8 mouse cellular contexts compared by ENCODE assay signal in the genomic region with DNA sequence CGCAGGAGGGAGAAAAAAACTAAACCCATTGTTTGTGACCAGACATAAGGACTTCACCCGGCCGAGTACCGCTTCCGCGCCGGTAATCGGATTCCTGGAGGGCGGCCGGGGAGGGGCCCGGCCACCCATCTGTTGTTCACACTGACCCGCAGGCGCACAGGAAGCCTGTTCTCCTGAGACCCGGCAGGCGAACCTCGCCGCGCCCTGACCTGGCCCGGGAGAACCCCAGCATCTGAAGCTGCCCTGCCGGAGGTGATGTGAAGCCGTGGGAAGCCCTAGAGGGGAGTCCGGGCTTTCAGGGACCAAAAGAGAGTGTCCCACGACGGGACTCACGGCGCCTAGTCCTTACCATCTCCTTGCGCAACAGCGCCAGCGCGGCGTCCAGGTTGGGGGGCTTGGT. TPM values are rescaled to one million over a fixed set of nuclear protein-coding genes. Genes with fewer than 3 reads are reported as not detected.
DNase-seq lines count a peak whose midpoint lies in the region; ATAC-seq lines count a peak whose summit lies in the region.

No protein-coding gene starts in this region.

- H3K9ac ChIP-seq in forebrain, embryonic 13.5 days, result peak overlapping the region; percentile 55
- H3K9ac ChIP-seq in midbrain, embryonic 12.5 days (replicated peaks), result peak overlapping the region; percentile 12; the same call in 1 of the 2 replicates

- no peaks in the 10 kb centered on the region for H3K36me3 ChIP-seq in forebrain, embryonic 13.5 days (ENCODE audit: poor library complexity, severe bottlenecking)
- no peaks in the 10 kb centered on the region for H3K36me3 ChIP-seq in midbrain, embryonic 12.5 days

- H3K4me3 ChIP-seq in forebrain, embryonic 13.5 days, result peak overlapping the region; percentile 49
- H3K4me3 ChIP-seq in midbrain, embryonic 12.5 days, result peak overlapping the region; percentile 48

- H3K9me3 ChIP-seq in forebrain, embryonic 13.5 days (replicated peaks), result no peaks in the 10 kb centered on the region
- H3K9me3 ChIP-seq in midbrain, embryonic 12.5 days, result no peaks in the 10 kb centered on the region

- no peak overlapping the region for H3K27ac ChIP-seq in forebrain, embryonic 13.5 days
- no peak overlapping the region for H3K27ac ChIP-seq in midbrain, embryonic 12.5 days (replicated peaks)

- peak; percentile 25 for DNase-seq in thymus, postnatal 4 days
- DNase-seq in thymus, adult 18-20 months, result no peak
- no peak for DNase-seq in left cerebral cortex, adult 18-20 months (ENCODE audit: low spot score in 2 of 2)
- DNase-seq in layer of hippocampus, postnatal 36 days, result no peak
- no peak for DNase-seq in right cerebral cortex, postnatal 36 days (ENCODE audit: low spot score in 2 of 2)

- H3K4me1 ChIP-seq in forebrain, embryonic 13.5 days, result peaks cover 11% of the 10 kb centered on the region
- peaks cover 14% of the 10 kb centered on the region; the same call in 1 of the 2 replicates for H3K4me1 ChIP-seq in midbrain, embryonic 12.5 days

- H3K27me3 ChIP-seq in forebrain, embryonic 13.5 days, result peaks cover 73% of the 10 kb centered on the region
- peaks cover 61% of the 10 kb centered on the region for H3K27me3 ChIP-seq in midbrain, embryonic 12.5 days

- WGBS in forebrain, embryonic 13.5 days, result under 1% methylated on average over 30 of the region's 31 CpGs
- under 1% methylated on average over 31 of the region's 31 CpGs for WGBS in midbrain, embryonic 12.5 days

- no peak for ATAC-seq in forebrain, embryonic 13.5 days
- ATAC-seq in inflammation-experienced regulatory T-cells, adult 6 months, result peak; percentile 29
- no peak for ATAC-seq in midbrain, embryonic 12.5 days (ENCODE audit: low FRiP score, low read depth)

- peak overlapping the region; percentile 75 for H3K4me2 ChIP-seq in forebrain, embryonic 13.5 days
- peak overlapping the region; percentile 77 for H3K4me2 ChIP-seq in midbrain, embryonic 12.5 days (replicated peaks)

RNA-seq across cellular contexts. Expression of gene Fam89a, which starts 0.4 kb away (rescaled TPM):
- polyA plus RNA-seq in forebrain, embryonic 13.5 days (2015; fragmentation: Nextera tagmentation; extraction: Ambion mirVana), result 0.34 and 0.36 TPM in 2 replicates
- polyA plus RNA-seq in inflammation-experienced regulatory T-cells, adult 6 months (2017; shearing (Covaris generic)), result under 1 TPM in 2 of 3 experiments, not detected in 1; 0.75 to 0.80 TPM
- 0.63 and 1.1 TPM in 2 replicates for polyA plus RNA-seq in midbrain, embryonic 12.5 days (2016; fragmentation: Nextera tagmentation; extraction: Ambion mirVana)
- total RNA-seq in left cerebral cortex, adult 18-20 months (2021), result under 1 TPM; 0.49 to 0.53 TPM
- total RNA-seq in layer of hippocampus, postnatal 36 days (2021), result under 1 TPM; 0.48 to 0.95 TPM

RNA-seq across cellular contexts. Expression of gene Arv1, which starts 29.3 kb away (rescaled TPM):
- polyA plus RNA-seq in forebrain, embryonic 13.5 days (2015; fragmentation: Nextera tagmentation; extraction: Ambion mirVana), result 29.9 and 36.0 TPM in 2 replicates
- polyA plus RNA-seq in inflammation-experienced regulatory T-cells, adult 6 months (2017; shearing (Covaris generic)), result 10 to 100 TPM; 19.0 to 33.2 (median 27.3) TPM
- polyA plus RNA-seq in midbrain, embryonic 12.5 days (2016; fragmentation: Nextera tagmentation; extraction: Ambion mirVana), result 36.2 and 38.3 TPM in 2 replicates
- total RNA-seq in left cerebral cortex, adult 18-20 months (2021), result 10 to 100 TPM; 10.3 to 12.8 TPM
- total RNA-seq in layer of hippocampus, postnatal 36 days (2021), result 10 to 100 TPM; 13.7 to 13.8 TPM

RNA-seq across cellular contexts. Expression of gene Ttc13, which starts 29.4 kb away (rescaled TPM):
- 48.4 and 54.8 TPM in 2 replicates for polyA plus RNA-seq in forebrain, embryonic 13.5 days (2015; fragmentation: Nextera tagmentation; extraction: Ambion mirVana)
- polyA plus RNA-seq in inflammation-experienced regulatory T-cells, adult 6 months (2017; shearing (Covaris generic)), result 10 to 100 TPM; 26.1 to 40.4 (median 39.4) TPM
- polyA plus RNA-seq in midbrain, embryonic 12.5 days (2016; fragmentation: Nextera tagmentation; extraction: Ambion mirVana), result 66.6 and 67.8 TPM in 2 replicates
- total RNA-seq in left cerebral cortex, adult 18-20 months (2021), result 10 to 100 TPM; 36.7 to 38.6 TPM
- 10 to 100 TPM; 45.4 to 53.5 TPM for total RNA-seq in layer of hippocampus, postnatal 36 days (2021)

RNA-seq across cellular contexts. Expression of gene Trim67, which starts 41.7 kb away (rescaled TPM):
- polyA plus RNA-seq in forebrain, embryonic 13.5 days (2015; fragmentation: Nextera tagmentation; extraction: Ambion mirVana), result 9.4 and 9.8 TPM in 2 replicates
- polyA plus RNA-seq in inflammation-experienced regulatory T-cells, adult 6 months (2017; shearing (Covaris generic)), result not detected
- 7.4 and 9.4 TPM in 2 replicates for polyA plus RNA-seq in midbrain, embryonic 12.5 days (2016; fragmentation: Nextera tagmentation; extraction: Ambion mirVana)
- total RNA-seq in left cerebral cortex, adult 18-20 months (2021), result 1 to 10 TPM; 1.5 to 2.2 TPM
- 1 to 10 TPM; 3.1 to 3.9 TPM for total RNA-seq in layer of hippocampus, postnatal 36 days (2021)
